Mouse (Mus musculus): ENCODE measurements around the gene Vgll4. TPM values are rescaled to one million over a fixed set of nuclear protein-coding genes. Genes with fewer than 3 reads are reported as not detected.

Gene Vgll4
- total and polyA plus RNA-seq, 3 experiments, result 34.6 to 73.7 (median 37.3) TPM

DNA sequence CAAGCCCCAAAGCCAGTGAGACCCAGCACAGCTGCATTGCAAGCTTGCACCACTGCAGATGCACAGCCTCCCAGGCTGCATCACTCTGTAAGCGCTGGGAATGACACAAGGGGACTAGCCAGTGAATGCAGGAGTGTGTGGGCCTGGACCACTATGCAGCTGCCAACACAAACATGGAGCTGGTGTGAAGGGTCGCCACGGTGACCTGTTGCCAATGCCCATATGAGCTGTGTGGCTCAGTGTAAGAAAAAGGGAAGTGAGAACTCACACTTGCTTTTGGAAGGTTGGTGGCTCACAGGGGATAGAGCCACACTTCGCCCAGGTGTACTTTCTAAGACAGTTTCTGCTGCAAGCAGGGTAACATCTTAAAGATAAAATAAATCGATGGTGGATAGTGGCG lies 83.8 kb downstream of the Vgll4 start:
- H3K36me3 ChIP-seq (replicated peaks in 1 of 2; ENCODE audit: control insufficient read depth in 1 of 2, insufficient read depth in 1 of 2, low read length in 1 of 2), result peaks cover 20 to 72% of the 10 kb centered on the region in 2 experiments
- H3K27ac ChIP-seq (ENCODE audit: insufficient read depth, low read depth), result peak overlapping the region; percentile 68
- H3K4me2 ChIP-seq (ENCODE audit: insufficient read depth, low read depth, poor library complexity, severe bottlenecking), result peak overlapping the region; percentile 48
- H3K79me2 ChIP-seq (replicated peaks; ENCODE audit: control insufficient read depth, extremely low read depth, insufficient read depth, poor library complexity, severe bottlenecking), result peaks cover 70% of the 10 kb centered on the region
- in situ Hi-C loops (cut with MboI; ENCODE audit: low pct_ligation_motif_present, low pct_unique_long_range_greater_than_20kb, low sequenced_read_pairs), result no loop called here
- H3K9me3 ChIP-seq (replicated peaks; ENCODE audit: low read length), result no peaks in the 10 kb centered on the region
- peaks cover 57 to 93% of the 10 kb centered on the region in 2 experiments for H3K4me1 ChIP-seq (ENCODE audit: control insufficient read depth in 1 of 2, insufficient read depth in 2 of 2)
- DNase-seq (ENCODE audit: extremely low read depth), result peak; percentile 79
- no peaks in the 10 kb centered on the region for H3K27me3 ChIP-seq (replicated peaks)
- H3K4me3 ChIP-seq (replicated peaks in 1 of 3; ENCODE audit: low read depth in 2 of 3, low read length in 2 of 3, poor library complexity in 1 of 3), result peak overlapping the region in 1 of 3 experiments; percentile 15
- no peak overlapping the region for H3K9ac ChIP-seq (ENCODE audit: insufficient read depth, low read depth)
- TF ChIP-seq CHD2 (IDR thresholded peaks at IDR 0.05; ENCODE audit: low read length), result peak; percentile 57
- no peak for TF ChIP-seq JUN (IDR thresholded peaks at IDR 0.05; ENCODE audit: insufficient read depth, low read depth, low read length)
- peak; percentile 38; the same call in 1 of the 2 replicates for TF ChIP-seq JUND (conservative IDR thresholded peaks at IDR 0.05; ENCODE audit: low read depth, low read length)
- TF ChIP-seq EP300 (IDR thresholded peaks at IDR 0.05; ENCODE audit: low read length), result peak; percentile 92
- TF ChIP-seq MAFK (IDR thresholded peaks at IDR 0.05; ENCODE audit: insufficient replicate concordance, low read length), result no peak
- TF ChIP-seq ETS1 (conservative IDR thresholded peaks at IDR 0.05; ENCODE audit: low read depth, low read length), result peak; percentile 64
- TF ChIP-seq ZKSCAN1 (IDR thresholded peaks at IDR 0.05; ENCODE audit: borderline replicate concordance, low read depth, low read length), result no peak
- no peak for TF ChIP-seq POLR2AphosphoS2 (IDR thresholded peaks at IDR 0.05; ENCODE audit: low read depth, low read length)
- TF ChIP-seq MAX (IDR thresholded peaks at IDR 0.05; ENCODE audit: low read length), result peak; percentile 51
- no peak; the same call in 1 of the 2 replicates for TF ChIP-seq MXI1 (IDR thresholded peaks at IDR 0.05; ENCODE audit: low read depth, low read length)
- TF ChIP-seq BHLHE40 (IDR thresholded peaks at IDR 0.05; ENCODE audit: low read depth, low read length), result peak; percentile 64
- TF ChIP-seq KAT2A (IDR thresholded peaks at IDR 0.05; ENCODE audit: insufficient replicate concordance, low read length), result no peak
- peak; percentile 94 for TF ChIP-seq IRF4 (IDR thresholded peaks at IDR 0.05; ENCODE audit: low read depth, low read length)
- TF ChIP-seq MAZ (IDR thresholded peaks at IDR 0.05; ENCODE audit: low read depth, low read length), result no peak
- TF ChIP-seq RCOR1 (conservative IDR thresholded peaks at IDR 0.05; ENCODE audit: low read depth, low read length), result peak; percentile 68; the same call in 1 of the 2 replicates
- TF ChIP-seq ZC3H11A (IDR thresholded peaks at IDR 0.05; ENCODE audit: low read depth, low read length), result no peak
- peak; percentile 77 for TF ChIP-seq MEF2A (IDR thresholded peaks at IDR 0.05; ENCODE audit: borderline replicate concordance, low read depth, low read length)
- TF ChIP-seq TCF12 (IDR thresholded peaks at IDR 0.05; ENCODE audit: low read depth, low read length), result peak; percentile 19
- no peak for TF ChIP-seq HCFC1 (IDR thresholded peaks at IDR 0.05; ENCODE audit: low read depth, low read length)
- no peak for TF ChIP-seq GABPA (IDR thresholded peaks at IDR 0.05; ENCODE audit: insufficient replicate concordance, low read depth, low read length)
- peak; percentile 52; the same call in 1 of the 2 replicates for TF ChIP-seq SIN3A (IDR thresholded peaks at IDR 0.05; ENCODE audit: low read length)
- peak; percentile 63; the same call in 1 of the 2 replicates for TF ChIP-seq MYC (IDR thresholded peaks at IDR 0.05; ENCODE audit: low read depth, low read length)
- no peak for TF ChIP-seq NELFE (IDR thresholded peaks at IDR 0.05; ENCODE audit: low read depth, low read length)
- TF ChIP-seq NRF1 (IDR thresholded peaks at IDR 0.05; ENCODE audit: low read depth, low read length), result 0 out of 2 replicates have a peak, but pooled peaks have one; percentile 18
- dilution Hi-C loops (cut with MboI; ENCODE audit: extremely low pct_ligation_motif_present, extremely low pct_unique_long_range_greater_than_20kb, low sequenced_read_pairs), result no loop called here

Data from CH12.LX (cell line).